Mouse (Mus musculus): ENCODE results near the gene Oaz1. TPM values are rescaled to one million over a fixed set of nuclear protein-coding genes. Genes with fewer than 3 reads are reported as not detected.
"Not testable (repeated sequence)": the region's sequence is repeated elsewhere in the genome, so short reads cannot be mapped to it uniquely, and the experiment has no call there.

Oaz1 gene
- polyA plus RNA-seq, 1 experiment from 2014 or later: 2,064 TPM

- 46% methylated on average over 6 of the region's 6 CpGs for WGBS
- Histone ChIP-seq H3K27me3 (ENCODE audit: insufficient read depth, poor library complexity, severe bottlenecking) (no peaks in the 10 kb centered on the region), H3K36me3 (no peaks in the 10 kb centered on the region)
Observed at GRCm38 (mm10) chr10:80818599-80819281, 7.7 kb upstream of the Oaz1 start.

GRCm38 (mm10) chr10:80819406-80819805 lies 7.0 kb upstream of the Oaz1 start:
- Histone ChIP-seq H3K9me3 (no peaks in the 10 kb centered on the region), H3K36me3 (no peaks in the 10 kb centered on the region), H3K27ac (no peak overlapping the region), H3K4me1 (peaks cover 9% of the 10 kb centered on the region; the same call in 1 of the 2 replicates), H3K27me3 (ENCODE audit: insufficient read depth, poor library complexity, severe bottlenecking) (no peaks in the 10 kb centered on the region), H3K4me3 (no peak overlapping the region)
- WGBS: 55% methylated on average over 3 of the region's 3 CpGs
- DNase-seq (ENCODE audit: low spot score): no peak

More at GRCm38 (mm10) chr10:80818599-80819281, 7.7 kb upstream of the Oaz1 start:
- peak; percentile 87 for DNase-seq (ENCODE audit: low spot score)
- H3K27ac ChIP-seq: no peak overlapping the region
- H3K4me1 ChIP-seq: peaks cover 9% of the 10 kb centered on the region; the same call in 1 of the 2 replicates
- H3K9me3 ChIP-seq: no peaks in the 10 kb centered on the region
- H3K4me3 ChIP-seq: no peak overlapping the region

GRCm38 (mm10) chr10:80821991-80822390 lies 4.5 kb upstream of the Oaz1 start:
- H3K27ac ChIP-seq: no peak overlapping the region
- peaks cover 9% of the 10 kb centered on the region; the same call in 1 of the 2 replicates for H3K4me1 ChIP-seq
- no peaks in the 10 kb centered on the region for H3K27me3 ChIP-seq (ENCODE audit: insufficient read depth, poor library complexity, severe bottlenecking)
- 36% methylated on average over 2 of the region's 2 CpGs for WGBS
- no peaks in the 10 kb centered on the region for H3K36me3 ChIP-seq
- no peak overlapping the region for H3K4me3 ChIP-seq
- no peak for DNase-seq (ENCODE audit: low spot score)
- H3K9me3 ChIP-seq: no peaks in the 10 kb centered on the region

GRCm38 (mm10) chr10:80822528-80822927 lies 3.9 kb upstream of the Oaz1 start:
- no peak overlapping the region for H3K4me3 ChIP-seq
- H3K27me3 ChIP-seq (ENCODE audit: insufficient read depth, poor library complexity, severe bottlenecking): no peaks in the 10 kb centered on the region
- H3K9me3 ChIP-seq: no peaks in the 10 kb centered on the region
- WGBS: 81% methylated on average over 5 of the region's 5 CpGs
- H3K4me1 ChIP-seq: peaks cover 9% of the 10 kb centered on the region
- DNase-seq (ENCODE audit: low spot score): no peak
- no peaks in the 10 kb centered on the region for H3K36me3 ChIP-seq
- no peak overlapping the region for H3K27ac ChIP-seq

- Histone ChIP-seq H3K27ac (no peak overlapping the region), H3K27me3 (ENCODE audit: insufficient read depth, poor library complexity, severe bottlenecking) (no peaks in the 10 kb centered on the region), H3K4me3 (no peak overlapping the region), H3K36me3 (peaks cover 5% of the 10 kb centered on the region), H3K9me3 (no peaks in the 10 kb centered on the region), H3K4me1 (peaks cover 17% of the 10 kb centered on the region)
- WGBS: 76% methylated on average over 1 of the region's 1 CpGs
- DNase-seq (ENCODE audit: low spot score): no peak
Observed at GRCm38 (mm10) chr10:80823316-80823715, 3.1 kb upstream of the Oaz1 start.

- WGBS: 57% methylated on average over 8 of the region's 8 CpGs
- Histone ChIP-seq H3K4me1 (peaks cover 18% of the 10 kb centered on the region), H3K36me3 (peaks cover 11% of the 10 kb centered on the region), H3K9me3 (no peaks in the 10 kb centered on the region), H3K27me3 (ENCODE audit: insufficient read depth, poor library complexity, severe bottlenecking) (no peaks in the 10 kb centered on the region), H3K27ac (peak overlapping the region; percentile 43; the same call in 1 of the 2 replicates), H3K4me3 (no peak overlapping the region)
- no peak for DNase-seq (ENCODE audit: low spot score)
Observed at GRCm38 (mm10) chr10:80823847-80824643, 2.4 kb upstream of the Oaz1 start.

GRCm38 (mm10) chr10:80824827-80825226 lies 1.6 kb upstream of the Oaz1 start:
- WGBS: 83% methylated on average over 2 of the region's 2 CpGs
- Histone ChIP-seq H3K4me1 (peaks cover 20% of the 10 kb centered on the region), H3K4me3 (no peak overlapping the region), H3K27me3 (ENCODE audit: insufficient read depth, poor library complexity, severe bottlenecking) (no peaks in the 10 kb centered on the region), H3K9me3 (no peaks in the 10 kb centered on the region), H3K27ac (no peak overlapping the region), H3K36me3 (peaks cover 18% of the 10 kb centered on the region)
- no peak for DNase-seq (ENCODE audit: low spot score)

GRCm38 (mm10) chr10:80827063-80827869 lies 810 bp downstream of the Oaz1 start:
- Histone ChIP-seq H3K36me3 (peaks cover 29% of the 10 kb centered on the region), H3K4me3 (peak overlapping the region; percentile 85), H3K9me3 (no peaks in the 10 kb centered on the region), H3K4me1 (peaks cover 44% of the 10 kb centered on the region), H3K27ac (peak overlapping the region; percentile 97), H3K27me3 (ENCODE audit: insufficient read depth, poor library complexity, severe bottlenecking) (peaks cover 2% of the 10 kb centered on the region; the same call in 1 of the 2 replicates)
- 7% methylated on average over 29 of the region's 29 CpGs for WGBS
- no peak for DNase-seq (ENCODE audit: low spot score)

GRCm38 (mm10) chr10:80827870-80828420 lies 1.5 kb downstream of the Oaz1 start:
- H3K9me3 ChIP-seq: no peaks in the 10 kb centered on the region
- no peak overlapping the region for H3K27ac ChIP-seq
- 89% methylated on average over 10 of the region's 10 CpGs for WGBS
- peaks cover 8% of the 10 kb centered on the region for H3K27me3 ChIP-seq (ENCODE audit: insufficient read depth, poor library complexity, severe bottlenecking)
- peaks cover 51% of the 10 kb centered on the region for H3K4me1 ChIP-seq
- peak overlapping the region; percentile 85 for H3K4me3 ChIP-seq
- no peak for DNase-seq (ENCODE audit: low spot score)
- peaks cover 29% of the 10 kb centered on the region for H3K36me3 ChIP-seq

- not testable (repeated sequence) for DNase-seq (ENCODE audit: low spot score); H3K27ac ChIP-seq; H3K9me3 ChIP-seq
- Histone ChIP-seq H3K36me3 (peaks cover 29% of the 10 kb centered on the region), H3K4me3 (peak overlapping the region; percentile 85; the same call in 1 of the 2 replicates), H3K4me1 (peaks cover 57% of the 10 kb centered on the region), H3K27me3 (ENCODE audit: insufficient read depth, poor library complexity, severe bottlenecking) (peaks cover 14% of the 10 kb centered on the region)
- WGBS: 88% methylated on average over 9 of the region's 9 CpGs
Observed at GRCm38 (mm10) chr10:80828587-80828986, 2.1 kb downstream of the Oaz1 start.

GRCm38 (mm10) chr10:80829359-80830278 lies 3.2 kb downstream of the Oaz1 start:
- no peak for DNase-seq (ENCODE audit: low spot score)
- 47% methylated on average over 1 of the region's 1 CpGs for WGBS
- H3K9me3 ChIP-seq: no peaks in the 10 kb centered on the region
- no peak overlapping the region for H3K27ac ChIP-seq
- H3K27me3 ChIP-seq (ENCODE audit: insufficient read depth, poor library complexity, severe bottlenecking): peaks cover 24% of the 10 kb centered on the region
- peak overlapping the region; percentile 3; the same call in 1 of the 2 replicates for H3K4me3 ChIP-seq
- H3K36me3 ChIP-seq: peaks cover 29% of the 10 kb centered on the region
- H3K4me1 ChIP-seq: peaks cover 64% of the 10 kb centered on the region

All from heart, embryonic 10.5 days (tissue).